Mouse (Mus musculus) stomach, embryonic 16.5 days (tissue): ENCODE measurements at regions not wholly inside any gene's neighbourhood (a gene's known extent, or its start where the extent isn't known, plus 50 kb on each side); places are given as distances from the start of the nearest gene placed in this dataset.
A peak's percentile ranks its signal among the peaks of the same experiment; 100 is the strongest.

ENCODE experiments used
- ATAC-seq: fragments of 200-750 bp; cut with Nextera tagmentation; 2 replicates; pipeline ENCODE4 v1.8.0; 2017; ENCODE audit warnings: moderate number of reproducible peaks, moderate TSS enrichment; ENCODE audit not compliant: insufficient read depth, low FRiP score
- H3K27ac ChIP-seq: fragments of 300-500 bp; sonication (generic); 2 replicates; pipeline ENCODE4 v1.5.1; 2014; ENCODE audit warnings: low read length
- H3K27me3 ChIP-seq: fragments of 300-500 bp; sonication (generic); 2 replicates; pipeline ENCODE4 v1.6.1; 2014; ENCODE audit warnings: low read length, control low read depth, mixed read lengths; ENCODE audit not compliant: control insufficient read depth, insufficient read depth
- H3K36me3 ChIP-seq: fragments of 300-500 bp; sonication (generic); 2 replicates; pipeline ENCODE4 v1.6.1; 2014; ENCODE audit warnings: low read length; ENCODE audit not compliant: control insufficient read depth, insufficient read depth
- H3K4me1 ChIP-seq: fragments of 300-500 bp; sonication (generic); 2 replicates; pipeline ENCODE4 v1.6.1; 2014; ENCODE audit warnings: low read length, control low read depth, mixed read lengths; ENCODE audit not compliant: control insufficient read depth, insufficient read depth
- H3K4me2 ChIP-seq: fragments of 300-500 bp; sonication (generic); 2 replicates; pipeline ENCODE4 v1.6.1; 2014; ENCODE audit warnings: low read depth, low read length, mixed read lengths
- H3K4me3 ChIP-seq: fragments of 300-500 bp; sonication (generic); replicated peaks from 2 replicates; pipeline ENCODE4 v1.5.1; 2014; ENCODE audit warnings: mild to moderate bottlenecking, low read length
- H3K9ac ChIP-seq: fragments of 300-500 bp; sonication (generic); 2 replicates; pipeline ENCODE4 v1.6.1; 2014; ENCODE audit warnings: low read length
- H3K9me3 ChIP-seq: fragments of 300-500 bp; sonication (generic); replicated peaks from 2 replicates; pipeline ENCODE4 v1.6.1; 2016; ENCODE audit warnings: low read length, control low read depth; ENCODE audit not compliant: control insufficient read depth
- WGBS: fragments of 180-500 bp; shearing (Covaris S2); extraction: QIAGEN DNeasy Blood & Tissue Kit; methylation state at CpG from one replicate; pipeline ENCODE4 v1.1.7; 2014; 5-methylcytosine and 5-hydroxymethylcytosine counted together

GRCm38 (mm10) chr10:24357636-24358035 lies 134.3 kb downstream of the Moxd1 start:
- Histone ChIP-seq H3K27ac (no peak overlapping the region), H3K36me3 (no peaks in the 10 kb centered on the region), H3K9ac (no peak overlapping the region), H3K4me2 (no peak overlapping the region), H3K4me1 (peaks cover 3% of the 10 kb centered on the region; the same call in 1 of the 2 replicates), H3K27me3 (no peaks in the 10 kb centered on the region), H3K4me3 (no peak overlapping the region), H3K9me3 (no peaks in the 10 kb centered on the region)
- ATAC-seq: no peak
- 24% methylated on average over 3 of the region's 3 CpGs for WGBS

GRCm38 (mm10) chr10:24361424-24361823 lies 138.1 kb downstream of the Moxd1 start:
- no peaks in the 10 kb centered on the region for H3K9me3 ChIP-seq
- ATAC-seq: no peak
- H3K4me2 ChIP-seq: no peak overlapping the region
- H3K27me3 ChIP-seq: no peaks in the 10 kb centered on the region
- H3K27ac ChIP-seq: no peak overlapping the region
- WGBS: 68% methylated on average over 3 of the region's 3 CpGs
- peaks cover 7% of the 10 kb centered on the region; the same call in 1 of the 2 replicates for H3K4me1 ChIP-seq
- H3K36me3 ChIP-seq: no peaks in the 10 kb centered on the region
- no peak overlapping the region for H3K4me3 ChIP-seq
- no peak overlapping the region for H3K9ac ChIP-seq

GRCm38 (mm10) chr10:24365369-24365768 lies 142.1 kb downstream of the Moxd1 start:
- no peaks in the 10 kb centered on the region for H3K36me3 ChIP-seq
- H3K9ac ChIP-seq: no peak overlapping the region
- no peaks in the 10 kb centered on the region for H3K9me3 ChIP-seq
- no peak overlapping the region for H3K4me2 ChIP-seq
- no peak overlapping the region for H3K27ac ChIP-seq
- ATAC-seq: no peak
- no peaks in the 10 kb centered on the region for H3K27me3 ChIP-seq
- peaks cover 7% of the 10 kb centered on the region; the same call in 1 of the 2 replicates for H3K4me1 ChIP-seq
- H3K4me3 ChIP-seq: no peak overlapping the region
- 62% methylated on average over 5 of the region's 5 CpGs for WGBS

- 84% methylated on average over 5 of the region's 5 CpGs for WGBS
- no peak overlapping the region for H3K9ac ChIP-seq
- ATAC-seq: no peak
- H3K9me3 ChIP-seq: no peaks in the 10 kb centered on the region
- no peak overlapping the region for H3K4me3 ChIP-seq
- 0 out of 2 replicates have a peak, but pooled peaks cover 3% of the 10 kb centered on the region for H3K4me1 ChIP-seq
- no peak overlapping the region for H3K4me2 ChIP-seq
- H3K27me3 ChIP-seq: no peaks in the 10 kb centered on the region
- H3K27ac ChIP-seq: no peak overlapping the region
- no peaks in the 10 kb centered on the region for H3K36me3 ChIP-seq
Observed at GRCm38 (mm10) chr10:24367010-24367409, 143.7 kb downstream of the Moxd1 start.

GRCm38 (mm10) chr10:24373957-24374356 lies 150.6 kb downstream of the Moxd1 start:
- WGBS: 42% methylated on average over 6 of the region's 6 CpGs
- Histone ChIP-seq H3K9me3 (no peaks in the 10 kb centered on the region), H3K4me1 (peaks cover 4% of the 10 kb centered on the region; the same call in 1 of the 2 replicates), H3K4me2 (no peak overlapping the region), H3K36me3 (no peaks in the 10 kb centered on the region), H3K4me3 (no peak overlapping the region), H3K9ac (no peak overlapping the region), H3K27ac (peak overlapping the region; percentile 47; the same call in 1 of the 2 replicates), H3K27me3 (no peaks in the 10 kb centered on the region)
- 0 out of 2 replicates have a peak, but pooled peaks have one; percentile 47 for ATAC-seq

- peaks cover 5% of the 10 kb centered on the region; the same call in 1 of the 2 replicates for H3K4me1 ChIP-seq
- no peak overlapping the region for H3K27ac ChIP-seq
- H3K4me3 ChIP-seq: no peak overlapping the region
- H3K9me3 ChIP-seq: no peaks in the 10 kb centered on the region
- 50% methylated on average over 5 of the region's 5 CpGs for WGBS
- H3K9ac ChIP-seq: no peak overlapping the region
- peak; percentile 13; the same call in 1 of the 2 replicates for ATAC-seq
- no peaks in the 10 kb centered on the region for H3K27me3 ChIP-seq
- H3K36me3 ChIP-seq: no peaks in the 10 kb centered on the region
- no peak overlapping the region for H3K4me2 ChIP-seq
Observed at GRCm38 (mm10) chr10:24379291-24379690, 156.0 kb downstream of the Moxd1 start.

- H3K27me3 ChIP-seq: no peaks in the 10 kb centered on the region
- H3K4me3 ChIP-seq: no peak overlapping the region
- no peak overlapping the region for H3K9ac ChIP-seq
- no peak overlapping the region for H3K4me2 ChIP-seq
- peaks cover 5% of the 10 kb centered on the region; the same call in 1 of the 2 replicates for H3K4me1 ChIP-seq
- WGBS: 52% methylated on average over 4 of the region's 4 CpGs
- peak; percentile 44; the same call in 1 of the 2 replicates for ATAC-seq
- H3K9me3 ChIP-seq: no peaks in the 10 kb centered on the region
- peak overlapping the region; percentile 56 for H3K27ac ChIP-seq
- H3K36me3 ChIP-seq: no peaks in the 10 kb centered on the region
Observed at GRCm38 (mm10) chr10:24380478-24381273, 157.4 kb downstream of the Moxd1 start.

GRCm38 (mm10) chr10:24381917-24382316 lies 158.6 kb downstream of the Moxd1 start:
- no peak overlapping the region for H3K4me2 ChIP-seq
- 33% methylated on average over 4 of the region's 4 CpGs for WGBS
- H3K9me3 ChIP-seq: no peaks in the 10 kb centered on the region
- no peak for ATAC-seq
- no peak overlapping the region for H3K27ac ChIP-seq
- no peak overlapping the region for H3K9ac ChIP-seq
- no peaks in the 10 kb centered on the region for H3K36me3 ChIP-seq
- H3K27me3 ChIP-seq: no peaks in the 10 kb centered on the region
- H3K4me3 ChIP-seq: no peak overlapping the region
- peaks cover 5% of the 10 kb centered on the region; the same call in 1 of the 2 replicates for H3K4me1 ChIP-seq

GRCm38 (mm10) chr10:24384061-24384460 lies 160.7 kb downstream of the Moxd1 start:
- H3K36me3 ChIP-seq: no peaks in the 10 kb centered on the region
- peaks cover 5% of the 10 kb centered on the region; the same call in 1 of the 2 replicates for H3K4me1 ChIP-seq
- H3K27me3 ChIP-seq: no peaks in the 10 kb centered on the region
- H3K27ac ChIP-seq: no peak overlapping the region
- no peak overlapping the region for H3K4me2 ChIP-seq
- H3K9me3 ChIP-seq: no peaks in the 10 kb centered on the region
- 74% methylated on average over 2 of the region's 2 CpGs for WGBS
- H3K4me3 ChIP-seq: no peak overlapping the region
- no peak for ATAC-seq
- no peak overlapping the region for H3K9ac ChIP-seq
